In genomic region chr4:134919733-134920540, GRCm38 (mm10) we compare ENCODE assay signal across 10 mouse cellular contexts. TPM values are rescaled to one million over a fixed set of nuclear protein-coding genes. Genes with fewer than 3 reads are reported as not detected.
DNase-seq lines count a peak whose midpoint lies in the region; ATAC-seq and TF ChIP-seq lines count a peak whose summit lies in the region.
"Had no signal": no experiment of that assay in that cellular context is flagged by ENCODE, and none has a peak within 500 bp of the region (broad histone marks: within the 10 kb centered on the region; RNA-seq: fewer than 3 reads in every experiment).

No protein-coding gene starts in this region.

- H3K27ac ChIP-seq in hindbrain, embryonic 13.5 days = no peak overlapping the region
- H3K27ac ChIP-seq in hindbrain, embryonic 10.5 days = no peak overlapping the region
- peak overlapping the region; percentile 97 for H3K27ac ChIP-seq in MEL (ENCODE audit: control insufficient read depth, low read depth, low read length)
- H3K27ac ChIP-seq: midbrain, embryonic 13.5 days had no signal

- TF ChIP-seq CTCF in MEL (IDR thresholded peaks at IDR 0.05 in 2 of 3, conservative IDR thresholded peaks at IDR 0.05 in 1 of 3; ENCODE audit: control insufficient read depth in 1 of 3, insufficient read depth in 1 of 3, low read depth in 2 of 3, low read length in 3 of 3, poor library complexity in 1 of 3, severe bottlenecking in 1 of 3) = no peak

- no peak overlapping the region for H3K4me3 ChIP-seq in hindbrain, embryonic 13.5 days
- no peak overlapping the region for H3K4me3 ChIP-seq in hindbrain, embryonic 10.5 days
- H3K4me3 ChIP-seq in MEL (ENCODE audit: control insufficient read depth in 1 of 2, insufficient read depth in 1 of 2, low read depth in 2 of 2, low read length in 2 of 2) = peak overlapping the region; percentile 49 to 67
- H3K4me3 ChIP-seq: midbrain, embryonic 13.5 days had no signal

- H3K79me2 ChIP-seq in MEL (ENCODE audit: control insufficient read depth, insufficient read depth, low read length, poor library complexity) = peaks cover 18% of the 10 kb centered on the region

- H3K36me3 ChIP-seq in hindbrain, embryonic 13.5 days = no peaks in the 10 kb centered on the region
- H3K36me3 ChIP-seq in hindbrain, embryonic 10.5 days = peaks cover 8% of the 10 kb centered on the region
- peaks cover 5 to 36% of the 10 kb centered on the region in 2 experiments for H3K36me3 ChIP-seq in MEL (ENCODE audit: control insufficient read depth in 1 of 2, insufficient read depth in 2 of 2, low read length in 2 of 2)
- H3K36me3 ChIP-seq: midbrain, embryonic 13.5 days had no signal

- DNase-seq in hindbrain, embryonic 10.5 days (ENCODE audit: low spot score) = no peak
- DNase-seq in MEL (ENCODE audit: low read depth, low spot score) (peak; percentile 94), liver (peak; percentile 69)
- DNase-seq in spleen, postnatal 36 days (ENCODE audit: low spot score in 2 of 2) = peak; percentile 82 to 84
- DNase-seq in gastrocnemius, adult 18-20 months (ENCODE audit: low spot score) = no peak
- DNase-seq in right cerebral cortex, adult 2 months (ENCODE audit: low spot score in 2 of 2) = no peak
- no peak for DNase-seq in adrenal gland, adult 2 months
- DNase-seq: cerebellum, adult 11 months had no signal

- H3K4me2 ChIP-seq in hindbrain, embryonic 13.5 days = no peak overlapping the region
- H3K4me2 ChIP-seq: midbrain, embryonic 13.5 days had no signal

- 0 out of 2 replicates have a peak overlapping the region, but pooled peaks have one; percentile 8 for H3K9ac ChIP-seq in hindbrain, embryonic 13.5 days
- H3K9ac ChIP-seq in MEL (ENCODE audit: control insufficient read depth, low read depth, low read length, poor library complexity, severe bottlenecking) = peak overlapping the region; percentile 73
- H3K9ac ChIP-seq: midbrain, embryonic 13.5 days had no signal

- peak; percentile 39 to 93; a peak in 2 of 4 replicates for TF ChIP-seq POLR2A in MEL (IDR thresholded peaks at IDR 0.05; ENCODE audit: control insufficient read depth in 1 of 2, insufficient read depth in 1 of 2, low read depth in 1 of 2, low read length in 2 of 2, poor library complexity in 1 of 2)

- TF ChIP-seq EP300 in MEL (IDR thresholded peaks at IDR 0.05; ENCODE audit: low read depth in 1 of 2, low read length in 2 of 2) = peak in 1 of 2 experiments; percentile 52; a peak in 2 of 4 replicates

- ATAC-seq in hindbrain, embryonic 13.5 days (ENCODE audit: low FRiP score) = no peak
- ATAC-seq: midbrain, embryonic 13.5 days had no signal

- WGBS in hindbrain, embryonic 13.5 days = 39% methylated on average over 12 of the region's 12 CpGs
- WGBS in hindbrain, embryonic 10.5 days = 41% methylated on average over 12 of the region's 12 CpGs

- TF ChIP-seq RAD21 in MEL (IDR thresholded peaks at IDR 0.05; ENCODE audit: low read depth, low read length) = no peak

- no peaks in the 10 kb centered on the region for H3K9me3 ChIP-seq in hindbrain, embryonic 13.5 days
- H3K9me3 ChIP-seq in hindbrain, embryonic 10.5 days = no peaks in the 10 kb centered on the region
- no peaks in the 10 kb centered on the region for H3K9me3 ChIP-seq in MEL (replicated peaks; ENCODE audit: insufficient read depth, low read length)
- H3K9me3 ChIP-seq: midbrain, embryonic 13.5 days had no signal

- H3K27me3 ChIP-seq in hindbrain, embryonic 13.5 days = no peaks in the 10 kb centered on the region
- H3K27me3 ChIP-seq in hindbrain, embryonic 10.5 days (ENCODE audit: insufficient read depth, poor library complexity, severe bottlenecking) = no peaks in the 10 kb centered on the region
- no peaks in the 10 kb centered on the region for H3K27me3 ChIP-seq in MEL (ENCODE audit: control insufficient read depth in 1 of 2, insufficient read depth in 2 of 2, low read length in 2 of 2)
- H3K27me3 ChIP-seq: midbrain, embryonic 13.5 days had no signal

- peaks cover 20% of the 10 kb centered on the region for H3K4me1 ChIP-seq in hindbrain, embryonic 13.5 days (replicated peaks)
- peaks cover 19% of the 10 kb centered on the region for H3K4me1 ChIP-seq in hindbrain, embryonic 10.5 days (replicated peaks)
- peaks cover 36 to 61% of the 10 kb centered on the region in 2 experiments for H3K4me1 ChIP-seq in MEL (ENCODE audit: control insufficient read depth in 1 of 2, insufficient read depth in 2 of 2, low read length in 2 of 2)

TF ChIP-seq in MEL, 35 proteins besides CTCF, POLR2A, EP300 and RAD21 (continues in another document):
- TF ChIP-seq GATA1 (IDR thresholded peaks at IDR 0.05; ENCODE audit: low read depth, low read length) (no peak; the same call in 1 of the 2 replicates), USF2 (IDR thresholded peaks at IDR 0.05; ENCODE audit: borderline replicate concordance in 1 of 2, insufficient read depth in 1 of 2, low read depth in 1 of 2, low read length in 2 of 2) (no peak), ETS1 (IDR thresholded peaks at IDR 0.05; ENCODE audit: low read depth, low read length) (peak; percentile 33; the same call in 1 of the 2 replicates), USF1 (IDR thresholded peaks at IDR 0.05; ENCODE audit: low read depth, low read length) (no peak; the same call in 1 of the 2 replicates), MYB (IDR thresholded peaks at IDR 0.05; ENCODE audit: low read depth, low read length) (peak; percentile 57; the same call in 1 of the 2 replicates), ZKSCAN1 (IDR thresholded peaks at IDR 0.05; ENCODE audit: low read depth, low read length) (no peak), MEF2A (IDR thresholded peaks at IDR 0.05; ENCODE audit: extremely low read depth, insufficient replicate concordance, low read depth, low read length, poor library complexity, severe bottlenecking) (no peak), UBTF (IDR thresholded peaks at IDR 0.05; ENCODE audit: borderline replicate concordance, insufficient read depth, low read depth, low read length) (no peak), POLR2AphosphoS2 (IDR thresholded peaks at IDR 0.05; ENCODE audit: low read length) (peak; percentile 94), TAL1 (IDR thresholded peaks at IDR 0.05; ENCODE audit: low read length) (no peak), ZNF384 (IDR thresholded peaks at IDR 0.05; ENCODE audit: low read depth, low read length) (no peak), E2F4 (IDR thresholded peaks at IDR 0.05; ENCODE audit: borderline replicate concordance, low read depth, low read length) (no peak), GABPA (IDR thresholded peaks at IDR 0.05; ENCODE audit: low read depth, low read length) (no peak), TBP (IDR thresholded peaks at IDR 0.05; ENCODE audit: low read depth, low read length) (peak; percentile 93; the same call in 1 of the 2 replicates), SMC3 (IDR thresholded peaks at IDR 0.05; ENCODE audit: low read depth, low read length) (no peak), MAFK (IDR thresholded peaks at IDR 0.05; ENCODE audit: borderline replicate concordance, low read depth, low read length) (no peak), ELF1 (IDR thresholded peaks at IDR 0.05; ENCODE audit: low read depth, low read length) (peak; percentile 74), MAX (IDR thresholded peaks at IDR 0.05; ENCODE audit: low read length) (no peak; the same call in 1 of the 2 replicates), RCOR1 (IDR thresholded peaks at IDR 0.05; ENCODE audit: low read depth, low read length) (peak; percentile 32; the same call in 1 of the 2 replicates), NRF1 (IDR thresholded peaks at IDR 0.05; ENCODE audit: insufficient read depth, low read depth, low read length, poor library complexity, severe bottlenecking) (peak; percentile 39; the same call in 1 of the 2 replicates)

RNA-seq across cellular contexts. Expression of gene Rsrp1, which starts 3.5 kb away (rescaled TPM):
- 538 and 556 TPM in 2 replicates for polyA plus RNA-seq in hindbrain, embryonic 13.5 days (2015; fragmentation: Nextera tagmentation; extraction: Ambion mirVana)
- polyA plus RNA-seq in hindbrain, embryonic 10.5 days (2016; fragmentation: Nextera tagmentation; extraction: Ambion mirVana) = 335 and 382 TPM in 2 replicates
- total RNA-seq in MEL (2012; rRNA removed) = 58.1 and 59.5 TPM in 2 replicates
- 100 to 1,000 TPM in 1 of 2 experiments, not detected in 1; 110 TPM for polyA plus RNA-seq in MEL (2012; ENCODE audit: insufficient read depth in 1 of 2, insufficient read length in 2 of 2, low read depth in 1 of 2, low replicate concordance in 2 of 2, missing spikeins in 1 of 2)
- 100 to 1,000 TPM; 149 to 155 TPM for total RNA-seq in gastrocnemius, adult 18-20 months (2021)
- total RNA-seq in adrenal gland, adult 2 months (2021) = 100 to 1,000 TPM; 313 to 460 TPM
- polyA plus RNA-seq in adrenal gland, adult 2 months (2012; rRNA removed) = 2,634 and 2,855 TPM in 2 replicates

RNA-seq across cellular contexts. Expression of gene Tmem50a, which starts 5.1 kb away (rescaled TPM):
- polyA plus RNA-seq in hindbrain, embryonic 13.5 days (2015; fragmentation: Nextera tagmentation; extraction: Ambion mirVana) = 211 and 212 TPM in 2 replicates
- 132 and 149 TPM in 2 replicates for polyA plus RNA-seq in hindbrain, embryonic 10.5 days (2016; fragmentation: Nextera tagmentation; extraction: Ambion mirVana)
- 58.5 and 64.7 TPM in 2 replicates for total RNA-seq in MEL (2012; rRNA removed)
- polyA plus RNA-seq in MEL (2012; ENCODE audit: insufficient read depth in 1 of 2, insufficient read length in 2 of 2, low read depth in 1 of 2, low replicate concordance in 2 of 2, missing spikeins in 1 of 2) = 100 to 1,000 TPM in 1 of 2 experiments, not detected in 1; 115 TPM
- total RNA-seq in gastrocnemius, adult 18-20 months (2021) = 10 to 100 TPM; 29.9 to 31.9 TPM
- 100 to 1,000 TPM; 231 to 336 TPM for total RNA-seq in adrenal gland, adult 2 months (2021)
- 150 and 191 TPM in 2 replicates for polyA plus RNA-seq in adrenal gland, adult 2 months (2012; rRNA removed)

RNA-seq across cellular contexts. Expression of gene Syf2, which starts 10.8 kb away (rescaled TPM):
- polyA plus RNA-seq in hindbrain, embryonic 13.5 days (2015; fragmentation: Nextera tagmentation; extraction: Ambion mirVana) = 65.5 and 70.4 TPM in 2 replicates
- polyA plus RNA-seq in hindbrain, embryonic 10.5 days (2016; fragmentation: Nextera tagmentation; extraction: Ambion mirVana) = 67.6 and 75.2 TPM in 2 replicates
- 94.1 and 103 TPM in 2 replicates for total RNA-seq in MEL (2012; rRNA removed)
- 100 to 1,000 TPM in 1 of 2 experiments, 10 to 100 TPM in 1; 94.6 to 165 TPM for polyA plus RNA-seq in MEL (2012; ENCODE audit: insufficient read depth in 1 of 2, insufficient read length in 2 of 2, low read depth in 1 of 2, low replicate concordance in 2 of 2, missing spikeins in 1 of 2)
- total RNA-seq in gastrocnemius, adult 18-20 months (2021) = 10 to 100 TPM; 43.3 to 43.9 TPM
- 10 to 100 TPM; 85.5 to 97.8 TPM for total RNA-seq in adrenal gland, adult 2 months (2021)
- 7.0 and 8.6 TPM in 2 replicates for polyA plus RNA-seq in adrenal gland, adult 2 months (2012; rRNA removed)

RNA-seq across cellular contexts. Expression of gene Rhd, which starts 55.6 kb away (rescaled TPM):
- 1.3 and 2.3 TPM in 2 replicates for polyA plus RNA-seq in hindbrain, embryonic 13.5 days (2015; fragmentation: Nextera tagmentation; extraction: Ambion mirVana)
- 11.2 and 12.5 TPM in 2 replicates for polyA plus RNA-seq in hindbrain, embryonic 10.5 days (2016; fragmentation: Nextera tagmentation; extraction: Ambion mirVana)
- total RNA-seq in MEL (2012; rRNA removed) = 64.8 and 176 TPM in 2 replicates
- 10 to 100 TPM in 1 of 2 experiments, not detected in 1; 49.9 TPM for polyA plus RNA-seq in MEL (2012; ENCODE audit: insufficient read depth in 1 of 2, insufficient read length in 2 of 2, low read depth in 1 of 2, low replicate concordance in 2 of 2, missing spikeins in 1 of 2)
- not detected for total RNA-seq in gastrocnemius, adult 18-20 months (2021)
- not detected for total RNA-seq in adrenal gland, adult 2 months (2021)
- 0.09 and 0.12 TPM in 2 replicates for polyA plus RNA-seq in adrenal gland, adult 2 months (2012; rRNA removed)

Comparison
In these comparisons a context has a peak if more than half of its experiments do, and no peak if none do; other contexts are left out.
1. H3K4me3 ChIP-seq: peak in MEL (2 of 2); none in hindbrain, embryonic 13.5 days (single experiment) and hindbrain, embryonic 10.5 days (single experiment).
2. DNase-seq: peak in MEL (single experiment), liver (single experiment) and spleen, postnatal 36 days (2 of 2); none in hindbrain, embryonic 10.5 days (single experiment), gastrocnemius, adult 18-20 months (single experiment), right cerebral cortex, adult 2 months (0 of 2) and adrenal gland, adult 2 months (single experiment).